Mouse (Mus musculus) kidney, adult 2 months (tissue): ENCODE measurements around the gene Pxn. TPM values are rescaled to one million over a fixed set of nuclear protein-coding genes. Genes with fewer than 3 reads are reported as not detected.

ENCODE experiments used
- DNase-seq: peaks from one replicate; pipeline ENCODE4 v3.0.0; 2021
- H3K27ac ChIP-seq: fragments of 200-500 bp; 2 replicates; pipeline ENCODE4 v1.5.1; 2012; ENCODE audit warnings: low read depth, low read length, control low read depth, inconsistent platforms; ENCODE audit not compliant: insufficient read depth
- H3K27me3 ChIP-seq: fragments of 200-500 bp; replicated peaks from 2 replicates; pipeline ENCODE4 v1.6.1; 2012; ENCODE audit warnings: mild to moderate bottlenecking, moderate library complexity, low read length, inconsistent platforms; ENCODE audit not compliant: control insufficient read depth, insufficient read depth
- H3K36me3 ChIP-seq: fragments of 200-500 bp; 2 replicates; pipeline ENCODE4 v1.6.1; 2012; ENCODE audit warnings: mild to moderate bottlenecking, moderate library complexity, low read length, inconsistent platforms; ENCODE audit not compliant: control insufficient read depth, insufficient read depth
- H3K4me1 ChIP-seq: fragments of 200-500 bp; 2 replicates; pipeline ENCODE4 v1.6.1; 2011; ENCODE audit warnings: low read length; ENCODE audit not compliant: control insufficient read depth, insufficient read depth
- H3K4me3 ChIP-seq: fragments of 200-500 bp; 2 replicates; pipeline ENCODE4 v1.5.1; 2011; ENCODE audit warnings: mild to moderate bottlenecking, low read depth, low read length, control low read depth; ENCODE audit not compliant: insufficient read depth
- CTCF ChIP-seq: fragments of 200-500 bp; conservative IDR thresholded peaks from 2 replicates; pipeline ENCODE4 v1.5.1; 2011; ENCODE audit warnings: low read depth, mild to moderate bottlenecking, control low read depth, low read length, moderate library complexity, mixed read lengths; ENCODE audit not compliant: insufficient read depth, insufficient read length
- POLR2A ChIP-seq: fragments of 200-500 bp; IDR thresholded peaks from one replicate; pipeline ENCODE4 v1.6.1; 2011; ENCODE audit warnings: low read depth, low read length, control low read depth
- WGBS: fragments of 180-500 bp; shearing (Covaris S2); methylation state at CpG from one replicate; pipeline ENCODE4 v1.1.7; 2018; 5-methylcytosine and 5-hydroxymethylcytosine counted together
- polyA plus RNA-seq: library from polyadenylated mRNA; depleted of rRNA; stranded (reverse); fragments of >200 nt; gene quantifications from 2 replicates; pipeline ENCODE4 v1.2.3, GENCODE M21; 2012

Pxn gene
- polyA plus RNA-seq, 1 experiment, result 101 TPM

GRCm38 (mm10) chr5:115520325-115520869, 13.9 kb downstream of the Pxn start:
- peak overlapping the region; percentile 93 for H3K27ac ChIP-seq
- H3K4me1 ChIP-seq, result peaks cover 58% of the 10 kb centered on the region
- TF ChIP-seq CTCF, result no peak
- no peak for TF ChIP-seq POLR2A
- no peaks in the 10 kb centered on the region for H3K36me3 ChIP-seq
- peak; percentile 87 for DNase-seq
- WGBS, result 24% methylated on average over 21 of the region's 21 CpGs
- peak overlapping the region; percentile 15; the same call in 1 of the 2 replicates for H3K4me3 ChIP-seq
- no peaks in the 10 kb centered on the region for H3K27me3 ChIP-seq

GRCm38 (mm10) chr5:115521553-115522461, 15.3 kb downstream of the Pxn start:
- peak overlapping the region; percentile 93 for H3K27ac ChIP-seq
- peak overlapping the region; percentile 11; the same call in 1 of the 2 replicates for H3K4me3 ChIP-seq
- H3K36me3 ChIP-seq, result no peaks in the 10 kb centered on the region
- H3K27me3 ChIP-seq, result no peaks in the 10 kb centered on the region
- H3K4me1 ChIP-seq, result peaks cover 68% of the 10 kb centered on the region
- 10% methylated on average over 21 of the region's 21 CpGs for WGBS
- DNase-seq, result peak; percentile 87
- TF ChIP-seq CTCF, result no peak; the same call in 1 of the 2 replicates
- no peak for TF ChIP-seq POLR2A

- no peaks in the 10 kb centered on the region for H3K27me3 ChIP-seq
- TF ChIP-seq POLR2A (no peak), CTCF (no peak)
- peaks cover 69% of the 10 kb centered on the region for H3K4me1 ChIP-seq
- H3K27ac ChIP-seq, result peak overlapping the region; percentile 77
- 55% methylated on average over 4 of the region's 4 CpGs for WGBS
- no peak overlapping the region for H3K4me3 ChIP-seq
- H3K36me3 ChIP-seq, result no peaks in the 10 kb centered on the region
- no peak for DNase-seq
Measured at GRCm38 (mm10) chr5:115522531-115522930, 16.1 kb downstream of the Pxn start.

- peak; percentile 82 for DNase-seq
- H3K36me3 ChIP-seq, result no peaks in the 10 kb centered on the region
- WGBS, result 42% methylated on average over 15 of the region's 15 CpGs
- no peaks in the 10 kb centered on the region for H3K27me3 ChIP-seq
- peaks cover 69% of the 10 kb centered on the region for H3K4me1 ChIP-seq
- H3K4me3 ChIP-seq, result no peak overlapping the region
- TF ChIP-seq CTCF (no peak), POLR2A (no peak)
- peak overlapping the region; percentile 77 for H3K27ac ChIP-seq
Measured at GRCm38 (mm10) chr5:115522981-115523499, 16.6 kb downstream of the Pxn start.

- Histone ChIP-seq H3K27me3 (no peaks in the 10 kb centered on the region), H3K27ac (peak overlapping the region; percentile 75), H3K36me3 (no peaks in the 10 kb centered on the region), H3K4me3 (no peak overlapping the region), H3K4me1 (peaks cover 68% of the 10 kb centered on the region)
- peak; percentile 78 for DNase-seq
- TF ChIP-seq POLR2A, result no peak
- no peak; the same call in 1 of the 2 replicates for TF ChIP-seq CTCF
- WGBS, result 16% methylated on average over 15 of the region's 15 CpGs
Measured at GRCm38 (mm10) chr5:115523971-115524370, 17.5 kb downstream of the Pxn start.

GRCm38 (mm10) chr5:115524471-115524870, 18.0 kb downstream of the Pxn start:
- Histone ChIP-seq H3K27me3 (no peaks in the 10 kb centered on the region), H3K4me3 (no peak overlapping the region), H3K4me1 (peaks cover 68% of the 10 kb centered on the region), H3K27ac (peak overlapping the region; percentile 75), H3K36me3 (no peaks in the 10 kb centered on the region)
- 41% methylated on average over 12 of the region's 12 CpGs for WGBS
- TF ChIP-seq POLR2A (no peak), CTCF (no peak)
- no peak for DNase-seq

GRCm38 (mm10) chr5:115525416-115525815, 18.9 kb downstream of the Pxn start:
- TF ChIP-seq POLR2A (no peak), CTCF (no peak)
- 39% methylated on average over 4 of the region's 4 CpGs for WGBS
- Histone ChIP-seq H3K4me3 (no peak overlapping the region), H3K27me3 (no peaks in the 10 kb centered on the region), H3K4me1 (peaks cover 69% of the 10 kb centered on the region), H3K27ac (0 out of 2 replicates have a peak overlapping the region, but pooled peaks have one; percentile 20), H3K36me3 (no peaks in the 10 kb centered on the region)
- DNase-seq, result no peak
